Mouse (Mus musculus) hindlimb bud, embryonic 11.5 days (tissue): ENCODE results near the gene Kcnn3.

Experiments used
- DNase-seq: peaks from one replicate; pipeline ENCODE4 v3.0.0-alpha.2; 2012; ENCODE audit warnings: low read depth, low spot score; ENCODE audit errors: extremely low spot score

Kcnn3 gene

GRCm38 (mm10) chr3:89519894-89520293 lies at the start of gene Kcnn3:
Gene Kcnn3, plus strand, starts transcription at chr3:89520164.
- peak; percentile 57 for DNase-seq

- no peak for DNase-seq
Observed at GRCm38 (mm10) chr3:89472280-89472679, 47.7 kb upstream of the Kcnn3 start.

DNA sequence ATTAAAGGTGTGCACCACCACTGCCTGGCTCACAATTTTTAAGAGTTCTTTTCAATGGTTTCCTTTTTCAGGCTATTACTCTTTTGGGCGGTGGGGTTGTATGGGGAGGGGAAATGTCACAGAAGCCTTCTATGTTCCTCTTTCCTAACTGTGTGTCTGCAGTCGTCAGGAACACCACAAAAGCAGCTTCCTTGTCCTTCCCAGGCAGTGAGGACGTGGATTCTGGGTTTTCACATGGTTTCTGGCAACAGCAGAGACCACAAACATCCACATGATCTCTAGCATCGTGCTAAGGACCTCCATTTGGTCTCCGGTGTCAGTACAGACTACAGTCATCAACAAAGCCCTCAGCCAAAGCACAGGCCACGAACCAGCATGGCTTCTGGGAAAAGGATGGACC lies 46.1 kb upstream of the Kcnn3 start:
- DNase-seq: no peak

GRCm38 (mm10) chr3:89479055-89479454 lies 40.9 kb upstream of the Kcnn3 start:
- DNase-seq: no peak

- DNase-seq: no peak
Observed at GRCm38 (mm10) chr3:89481488-89481887, 38.5 kb upstream of the Kcnn3 start.

DNA sequence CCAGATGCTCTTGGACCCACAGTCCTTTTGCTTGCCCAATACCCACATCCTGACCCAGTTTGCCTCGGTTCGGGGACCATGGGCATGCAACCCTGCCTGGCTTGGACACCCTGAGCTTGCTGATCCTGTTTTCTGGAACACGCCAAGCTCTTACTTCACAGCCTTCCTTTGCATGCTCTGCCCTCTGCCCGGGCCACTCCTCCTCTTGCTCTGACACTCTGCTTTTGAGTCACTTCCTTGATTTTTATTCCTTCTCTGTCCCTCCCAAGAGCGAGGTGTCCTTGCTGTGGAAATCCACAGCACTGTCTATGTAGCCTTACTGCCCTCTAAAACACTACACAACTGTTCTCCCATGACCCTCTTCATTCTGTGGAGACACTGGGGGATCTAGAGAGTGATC lies 37.7 kb upstream of the Kcnn3 start:
- DNase-seq: no peak

DNA sequence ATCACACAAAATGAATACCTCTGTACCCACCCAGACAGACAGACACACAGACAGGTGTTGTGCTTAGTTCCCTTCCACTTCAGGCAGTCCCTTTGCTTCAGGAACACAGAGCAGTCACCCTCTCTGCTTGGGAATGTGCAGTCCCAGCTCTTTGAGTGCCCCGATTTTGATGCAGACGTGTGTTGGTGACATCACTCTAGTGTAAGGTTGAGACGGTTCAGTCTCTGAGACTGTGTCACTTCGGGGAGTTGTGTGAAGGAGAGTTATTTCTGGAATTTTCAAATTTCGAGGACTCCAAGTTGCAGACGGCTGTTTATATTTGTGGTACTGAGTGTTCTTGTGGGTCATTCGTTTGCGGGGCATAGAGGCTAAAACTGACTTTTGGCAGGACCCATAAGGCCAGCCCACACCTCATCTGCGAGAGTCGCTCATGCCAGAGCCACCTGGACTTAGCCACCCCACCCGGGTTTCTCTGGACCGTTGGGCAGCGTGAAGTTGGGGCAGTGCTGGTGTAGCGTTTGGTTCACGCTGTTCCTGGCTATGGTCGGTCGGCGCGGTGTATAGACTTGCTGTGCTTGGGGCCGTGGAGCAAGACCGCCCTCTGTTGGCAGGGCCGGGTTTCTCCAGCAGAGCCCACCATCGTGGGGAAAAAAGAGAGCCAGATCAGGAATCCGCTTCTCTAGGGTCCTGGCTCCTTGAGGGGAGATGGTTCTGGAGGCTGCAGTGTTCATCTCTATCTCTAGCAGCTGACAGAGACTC lies 35.0 kb upstream of the Kcnn3 start:
- DNase-seq: peak; percentile 26

DNA sequence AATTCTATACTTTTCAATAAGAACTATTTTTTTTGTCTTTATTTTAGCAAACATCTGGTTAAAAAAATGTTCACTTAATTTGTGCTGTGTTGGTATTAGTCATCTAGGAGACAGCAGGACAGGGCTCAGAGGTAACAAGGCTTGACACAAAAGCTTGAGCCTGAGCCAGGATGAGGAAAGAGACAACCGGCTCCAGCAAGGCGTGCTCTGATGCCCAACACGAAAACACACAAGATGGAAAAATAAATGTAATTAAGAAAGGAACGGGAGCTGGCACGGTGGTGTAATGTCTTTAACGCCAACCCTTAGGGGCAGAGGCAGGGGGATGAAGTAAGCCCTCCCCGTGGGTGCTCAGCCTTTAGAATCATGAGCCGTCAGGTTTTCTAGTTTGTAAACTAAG lies 33.9 kb upstream of the Kcnn3 start:
- DNase-seq: no peak

DNA sequence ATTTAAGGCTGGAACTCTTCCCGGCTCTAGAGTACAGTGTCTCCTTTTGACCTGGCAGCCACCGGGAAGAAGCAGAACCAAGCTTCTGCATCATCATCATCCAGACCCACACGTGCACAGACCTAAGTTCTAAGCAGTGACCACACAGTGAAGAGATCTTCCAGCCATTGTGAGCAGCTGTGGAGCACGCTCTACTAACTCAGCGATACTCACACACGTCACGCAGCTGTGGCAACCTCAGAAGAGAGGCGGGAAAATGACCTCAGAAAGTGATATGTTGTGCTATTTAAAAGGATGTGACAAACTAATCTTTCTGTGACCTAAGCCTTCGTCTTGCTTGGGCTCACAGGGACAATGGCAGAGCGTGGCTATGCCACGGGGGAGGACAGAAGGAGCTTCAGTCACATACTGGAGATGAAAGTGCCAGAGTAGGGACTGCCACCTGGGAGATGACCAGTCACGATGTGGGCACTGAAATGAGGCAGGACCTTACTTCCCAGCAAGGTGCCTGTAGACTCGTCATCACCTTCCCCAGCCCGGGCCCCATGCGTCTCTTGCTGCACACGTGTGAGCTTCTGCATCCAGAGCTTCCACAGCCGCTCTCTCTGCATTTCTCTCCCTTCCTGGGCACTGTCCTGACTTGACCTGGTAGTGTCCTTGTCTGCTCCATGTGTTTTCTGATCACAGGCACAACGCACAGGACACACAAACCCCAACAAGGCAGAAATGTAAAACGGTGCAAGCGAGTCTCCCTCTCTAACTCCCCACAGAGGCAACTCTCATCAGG lies 32.9 kb upstream of the Kcnn3 start:
- DNase-seq: no peak

- no peak for DNase-seq
Observed at GRCm38 (mm10) chr3:89490790-89491189, 29.2 kb upstream of the Kcnn3 start.

DNA sequence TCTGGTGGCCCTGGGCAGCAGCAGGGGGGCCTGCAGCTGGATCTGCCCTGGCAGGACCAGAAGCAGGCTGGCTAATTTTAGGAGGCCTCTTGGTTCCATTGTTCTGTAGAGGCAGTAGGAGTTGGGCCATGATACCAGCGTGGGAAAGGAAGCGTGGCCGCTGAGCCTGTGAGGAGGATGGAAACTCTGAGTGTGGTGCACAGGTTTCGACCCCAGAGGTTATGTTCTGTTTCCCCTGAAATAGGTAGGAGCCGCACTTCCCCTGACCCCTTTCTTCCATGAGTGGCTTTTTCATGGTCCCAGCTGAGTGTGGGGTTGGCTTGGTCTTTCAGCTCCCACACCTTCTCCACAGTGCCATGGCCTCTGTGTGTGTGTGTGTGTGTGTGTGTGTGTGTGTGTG lies 28.4 kb upstream of the Kcnn3 start:
- DNase-seq: no peak

DNA sequence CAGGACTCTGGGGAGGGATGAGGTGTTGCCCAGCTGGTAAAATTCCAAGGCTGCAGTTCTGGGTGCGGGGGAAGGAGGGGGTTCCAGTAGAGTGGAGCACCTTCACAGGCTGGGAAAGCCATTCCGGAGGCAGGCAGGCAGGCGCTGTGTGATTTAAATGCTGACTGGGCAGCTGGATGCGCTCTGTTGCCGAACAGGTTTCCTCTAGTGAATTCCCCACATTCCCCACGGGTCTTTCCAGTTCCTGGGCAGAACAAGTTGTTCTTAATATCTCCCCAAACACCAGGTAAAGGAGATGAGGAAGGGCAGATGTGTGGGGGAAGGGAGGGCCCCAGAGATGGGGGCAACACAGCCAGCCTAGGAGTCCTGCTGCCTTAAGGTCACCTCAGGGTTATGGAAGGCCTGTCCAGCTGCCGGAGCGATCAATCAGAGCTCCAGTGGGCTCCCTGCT lies 27.2 kb upstream of the Kcnn3 start:
- no peak for DNase-seq

DNA sequence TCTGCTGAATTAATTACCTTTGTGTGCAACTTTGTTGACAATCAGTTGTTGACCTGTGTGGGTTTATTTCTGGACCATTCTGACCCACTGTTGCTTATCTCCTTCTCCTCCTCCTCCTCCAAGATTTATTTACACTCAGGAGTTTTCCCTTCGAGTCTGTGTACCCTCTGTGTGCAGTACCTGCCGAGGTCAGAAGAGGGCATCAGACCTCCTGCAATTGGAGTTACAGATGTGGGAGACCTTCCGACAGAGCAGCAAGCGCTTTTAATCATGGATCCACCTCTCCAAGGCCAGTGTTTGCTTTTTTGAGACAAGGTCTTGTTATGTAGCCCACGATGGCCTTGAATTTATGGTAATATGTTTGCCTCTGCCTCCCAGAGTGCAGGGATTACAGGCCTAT lies 25.3 kb upstream of the Kcnn3 start:
- no peak for DNase-seq

- no peak for DNase-seq
Observed at GRCm38 (mm10) chr3:89496366-89496765, 23.6 kb upstream of the Kcnn3 start.

DNA sequence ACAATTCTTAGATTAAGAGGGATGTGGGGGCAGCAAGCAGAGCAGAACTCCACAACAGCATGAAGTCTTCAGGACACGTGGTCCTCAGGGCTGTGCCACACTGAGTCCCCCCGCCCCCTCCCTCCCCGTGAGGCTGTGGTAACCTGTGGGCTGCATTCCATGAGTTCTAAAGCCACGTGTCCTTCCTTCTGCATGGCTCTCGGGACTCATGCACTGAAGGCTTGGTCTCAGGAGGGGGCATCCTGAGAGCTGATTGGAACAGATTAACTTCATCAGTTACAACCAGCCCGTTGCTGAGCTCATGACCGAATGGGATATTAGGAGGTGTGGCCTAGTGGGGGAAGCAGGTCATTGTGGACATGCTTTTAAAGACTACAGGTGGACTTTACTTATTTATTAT lies 20.3 kb upstream of the Kcnn3 start:
- DNase-seq: no peak

GRCm38 (mm10) chr3:89501486-89501885 lies 18.5 kb upstream of the Kcnn3 start:
- no peak for DNase-seq

GRCm38 (mm10) chr3:89502551-89502950 lies 17.4 kb upstream of the Kcnn3 start:
- no peak for DNase-seq

DNA sequence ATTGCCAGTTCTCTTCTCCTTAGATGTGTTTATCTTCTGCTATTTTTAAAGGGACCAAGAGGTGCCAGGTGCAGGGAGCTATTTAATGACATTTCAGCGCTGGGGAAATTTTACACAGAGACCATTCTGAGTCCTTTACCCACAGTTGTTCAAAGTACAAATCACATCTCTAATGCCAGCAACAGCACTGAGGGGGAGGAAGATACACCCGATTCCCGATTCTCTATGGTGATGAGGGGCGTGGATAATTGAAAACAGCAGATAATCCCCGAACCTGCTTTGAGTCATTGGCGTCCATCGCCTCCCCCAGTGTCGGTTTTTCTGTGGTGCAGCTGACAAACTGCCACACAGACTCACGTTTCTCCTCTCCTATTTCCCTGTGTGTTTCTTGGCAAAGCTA lies 11.9 kb upstream of the Kcnn3 start:
- DNase-seq: no peak

DNA sequence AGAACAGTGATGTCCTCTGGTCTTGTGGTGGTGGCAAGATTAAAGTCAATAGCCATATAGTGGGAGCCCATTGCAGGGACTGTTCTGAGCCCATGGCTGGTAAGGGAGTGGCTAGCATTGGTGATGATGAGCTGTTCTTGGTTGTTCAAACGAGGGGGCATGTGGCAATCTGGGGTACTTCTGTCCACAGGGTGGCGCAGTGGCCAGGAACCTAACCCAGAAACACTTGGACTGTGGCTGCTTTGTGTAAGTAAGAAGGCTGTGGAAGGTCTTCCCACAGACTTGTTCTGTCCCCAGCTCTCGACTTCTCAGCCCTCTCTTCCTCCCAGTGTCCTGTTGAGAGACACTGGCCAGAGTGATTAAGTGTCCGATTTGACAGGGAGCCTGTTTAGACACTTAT lies 9.0 kb upstream of the Kcnn3 start:
- no peak for DNase-seq

DNA sequence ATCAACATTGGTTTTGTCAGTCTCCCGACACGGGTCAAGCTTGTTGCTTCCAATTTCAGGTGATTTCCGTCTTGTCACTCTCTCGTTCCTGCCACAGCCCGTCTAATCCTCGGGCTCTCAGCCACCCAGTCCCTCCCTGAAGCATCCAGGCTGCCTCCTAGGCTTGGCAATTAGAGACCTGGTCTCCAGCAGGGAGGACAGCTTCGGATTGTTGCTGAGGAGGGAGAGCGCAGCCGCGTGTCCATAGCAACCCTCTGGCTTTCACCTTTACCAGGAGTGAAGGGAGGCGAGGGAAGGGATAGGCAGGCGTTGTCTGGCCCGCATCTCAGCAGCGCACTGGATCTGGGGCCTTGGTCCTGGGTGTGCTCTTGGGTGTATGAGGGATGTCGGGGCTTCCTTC lies 8.6 kb upstream of the Kcnn3 start:
- no peak for DNase-seq

DNA sequence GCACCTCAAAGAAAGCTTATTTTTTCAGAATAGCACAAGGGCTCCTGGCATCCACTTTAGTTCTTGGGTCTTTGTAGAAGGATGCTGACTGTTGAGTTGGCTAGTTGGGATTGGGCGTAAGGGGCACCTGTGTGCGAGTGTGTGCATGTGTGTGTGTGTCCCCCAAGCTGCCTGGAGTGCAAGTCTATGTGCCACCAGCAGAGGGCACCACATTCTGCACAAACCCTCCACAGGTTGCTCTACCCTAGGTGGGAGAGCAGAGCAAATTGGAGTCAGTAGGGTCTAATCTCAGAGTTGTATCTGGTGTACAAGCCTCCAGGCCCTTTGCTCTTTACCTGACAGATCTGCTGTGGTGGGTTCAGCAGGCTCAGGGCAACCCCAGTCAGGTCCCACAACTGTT lies 7.7 kb upstream of the Kcnn3 start:
- no peak for DNase-seq

DNA sequence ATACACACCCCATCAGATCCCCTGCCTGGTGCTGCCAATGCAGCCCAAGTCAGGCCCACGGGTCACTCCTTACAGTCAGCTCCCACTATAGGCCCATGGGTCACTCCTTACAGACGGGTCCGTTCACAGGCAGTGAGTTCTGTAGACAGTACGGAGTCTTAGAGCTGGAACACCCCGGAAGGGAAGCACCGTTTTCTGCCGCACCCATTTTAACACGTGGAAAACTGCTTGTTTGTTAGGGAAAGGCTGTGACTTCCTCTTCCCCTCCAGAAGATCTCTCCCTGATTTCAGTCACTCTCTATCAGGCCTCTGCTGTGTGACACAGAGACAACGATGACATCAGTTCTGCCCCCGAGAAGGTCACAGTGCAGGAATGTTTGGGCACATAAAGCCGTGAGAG lies 4.5 kb upstream of the Kcnn3 start:
- no peak for DNase-seq
